Mouse (Mus musculus) liver, embryonic 14.5 days (tissue): ENCODE measurements around the gene Ugt1a6a. TPM values are rescaled to one million over a fixed set of nuclear protein-coding genes. Genes with fewer than 3 reads are reported as not detected.

Experiments used
- ATAC-seq: fragments of 200-750 bp; cut with Nextera tagmentation; 2 replicates; pipeline ENCODE4 v1.8.0; 2017; ENCODE audit warnings: moderate number of reproducible peaks, mild to moderate bottlenecking, moderate library complexity; ENCODE audit not compliant: insufficient read depth
- DNase-seq, 3 experiments: peaks; one replicate each; pipeline ENCODE4 v3.0.0-alpha.2; 2012 to 2013; ENCODE audit warnings: low read depth in 3 of 3, low spot score in 3 of 3
- H3K27ac ChIP-seq: fragments of 300-500 bp; sonication (generic); 2 replicates; pipeline ENCODE4 v1.5.1; 2014; ENCODE audit warnings: moderate library complexity, mild to moderate bottlenecking, control low read depth, inconsistent platforms
- H3K27me3 ChIP-seq: fragments of 300-500 bp; sonication (generic); 2 replicates; pipeline ENCODE4 v1.6.1; 2014; ENCODE audit warnings: mild to moderate bottlenecking, low read length, moderate library complexity; ENCODE audit not compliant: control insufficient read depth, insufficient read depth
- H3K36me3 ChIP-seq: fragments of 300-500 bp; sonication (generic); replicated peaks from 2 replicates; pipeline ENCODE4 v1.6.1; 2014; ENCODE audit warnings: low read depth; ENCODE audit not compliant: control insufficient read depth, insufficient read depth
- H3K4me1 ChIP-seq, 2 experiments: fragments of 200-500 bp in 1 of 2; fragments of 300-500 bp in 1 of 2; sonication (generic) in 1 of 2; replicated peaks; 2 replicates each; pipeline ENCODE4 v1.6.1; 2012 to 2014; ENCODE audit warnings: antibody characterized with exemption in 1 of 2, inconsistent platforms in 1 of 2, low read length in 1 of 2; ENCODE audit not compliant: control insufficient read depth in 2 of 2, insufficient read depth in 2 of 2
- H3K4me2 ChIP-seq: fragments of 300-500 bp; sonication (generic); 2 replicates; pipeline ENCODE4 v1.6.1; 2014; ENCODE audit warnings: low read depth, mild to moderate bottlenecking, control low read depth, moderate library complexity
- H3K4me3 ChIP-seq, 2 experiments: fragments of 200-500 bp in 1 of 2; fragments of 300-500 bp in 1 of 2; sonication (generic) in 1 of 2; 2 replicates each; pipeline ENCODE4 v1.5.1; 2012 to 2014; ENCODE audit warnings: low read depth in 2 of 2, low read length in 2 of 2, mild to moderate bottlenecking in 2 of 2, control low read depth in 1 of 2, inconsistent platforms in 1 of 2, moderate library complexity in 1 of 2; ENCODE audit not compliant: insufficient read depth in 1 of 2
- H3K9ac ChIP-seq: fragments of 300-500 bp; sonication (generic); replicated peaks from 2 replicates; pipeline ENCODE4 v1.6.1; 2014; ENCODE audit warnings: mild to moderate bottlenecking, control low read depth, moderate library complexity
- H3K9me3 ChIP-seq: fragments of 300-500 bp; sonication (generic); 2 replicates; pipeline ENCODE4 v1.6.1; 2016; ENCODE audit warnings: low read length, mixed read lengths; ENCODE audit not compliant: control insufficient read depth
- CTCF ChIP-seq: IDR thresholded peaks from 2 replicates; pipeline ENCODE4 v1.5.1; 2016; ENCODE audit warnings: antibody characterized with exemption, low read depth, control low read depth
- EP300 ChIP-seq: IDR thresholded peaks from 2 replicates; pipeline ENCODE4 v1.6.1; 2016; ENCODE audit warnings: antibody characterized with exemption, low read depth
- WGBS: fragments of 180-500 bp; shearing (Covaris S2); extraction: QIAGEN DNeasy Blood & Tissue Kit; methylation state at CpG from one replicate; pipeline ENCODE4 v1.1.7; 2014; ENCODE audit not compliant: insufficient replicate concordance; 5-methylcytosine and 5-hydroxymethylcytosine counted together
- polyA plus RNA-seq, 2 experiments: library from polyadenylated mRNA; depleted of rRNA in 1 of 2; stranded (reverse) in 1 of 2; unstranded in 1 of 2; fragments of >200 nt; fragmentation: Nextera tagmentation in 1 of 2; extraction: Ambion mirVana in 1 of 2; gene quantifications; 2 replicates each; pipeline versions ENCODE4 v1.2.1 to v1.2.3; 2012 to 2014

The Ugt1a6a gene
- polyA plus RNA-seq, 2 experiments = 3.6 to 7.1 TPM

GRCm38 (mm10) chr1:88186325-88186935 lies 51.8 kb downstream of the Ugt1a6a start:
- Histone ChIP-seq H3K9ac (no peak overlapping the region), H3K4me1 (no peaks in the 10 kb centered on the region), H3K27me3 (no peaks in the 10 kb centered on the region), H3K9me3 (no peaks in the 10 kb centered on the region), H3K4me3 (no peak overlapping the region), H3K36me3 (no peaks in the 10 kb centered on the region), H3K4me2 (no peak overlapping the region), H3K27ac (no peak overlapping the region)
- ATAC-seq (no peak), DNase-seq (no peak)
- TF ChIP-seq CTCF = no peak
- TF ChIP-seq EP300 = no peak
- WGBS = 66% methylated on average over 5 of the region's 5 CpGs

GRCm38 (mm10) chr1:88192136-88192535 lies 57.5 kb downstream of the Ugt1a6a start:
- no peaks in the 10 kb centered on the region for H3K36me3 ChIP-seq
- no peak for DNase-seq
- H3K27me3 ChIP-seq = no peaks in the 10 kb centered on the region
- TF ChIP-seq CTCF (no peak), EP300 (no peak)
- H3K9me3 ChIP-seq = no peaks in the 10 kb centered on the region
- H3K9ac ChIP-seq = no peak overlapping the region
- no peaks in the 10 kb centered on the region for H3K4me1 ChIP-seq
- H3K4me3 ChIP-seq = no peak overlapping the region
- no peak overlapping the region for H3K4me2 ChIP-seq
- WGBS = 48% methylated on average over 3 of the region's 3 CpGs
- no peak overlapping the region for H3K27ac ChIP-seq
- no peak for ATAC-seq

- WGBS = 81% methylated on average over 1 of the region's 1 CpGs
- no peak for DNase-seq
- Histone ChIP-seq H3K4me1 (no peaks in the 10 kb centered on the region), H3K27me3 (no peaks in the 10 kb centered on the region), H3K9ac (no peak overlapping the region), H3K36me3 (no peaks in the 10 kb centered on the region), H3K4me3 (no peak overlapping the region), H3K4me2 (no peak overlapping the region), H3K27ac (no peak overlapping the region), H3K9me3 (no peaks in the 10 kb centered on the region)
- TF ChIP-seq CTCF = no peak
- no peak for TF ChIP-seq EP300
- no peak for ATAC-seq
These were observed 61.1 kb downstream of the Ugt1a6a start for GRCm38 (mm10) chr1:88195687-88196086.

- H3K9ac ChIP-seq = no peak overlapping the region
- no peak for TF ChIP-seq CTCF
- no peaks in the 10 kb centered on the region for H3K27me3 ChIP-seq
- no peaks in the 10 kb centered on the region for H3K36me3 ChIP-seq
- 44% methylated on average over 3 of the region's 3 CpGs for WGBS
- no peaks in the 10 kb centered on the region for H3K4me1 ChIP-seq
- H3K4me3 ChIP-seq = no peak overlapping the region
- ATAC-seq (no peak), DNase-seq (no peak)
- no peak overlapping the region for H3K4me2 ChIP-seq
- no peaks in the 10 kb centered on the region for H3K9me3 ChIP-seq
- no peak overlapping the region for H3K27ac ChIP-seq
These were observed 62.8 kb downstream of the Ugt1a6a start for GRCm38 (mm10) chr1:88197443-88197842.

- no peaks in the 10 kb centered on the region; the same call in 1 of the 2 replicates for H3K36me3 ChIP-seq
- TF ChIP-seq CTCF = no peak
- H3K4me1 ChIP-seq = peaks cover 2 to 3% of the 10 kb centered on the region in 2 experiments; a peak in 2 of 4 replicates
- no peaks in the 10 kb centered on the region for H3K9me3 ChIP-seq
- no peaks in the 10 kb centered on the region for H3K27me3 ChIP-seq
- no peak for ATAC-seq
- 61% methylated on average over 2 of the region's 2 CpGs for WGBS
- H3K9ac ChIP-seq = no peak overlapping the region
- no peak overlapping the region for H3K4me3 ChIP-seq
- no peak overlapping the region for H3K27ac ChIP-seq
- H3K4me2 ChIP-seq = no peak overlapping the region
- DNase-seq = no peak
These were observed 65.4 kb downstream of the Ugt1a6a start for GRCm38 (mm10) chr1:88199996-88200395.
